In the genomic region with DNA sequence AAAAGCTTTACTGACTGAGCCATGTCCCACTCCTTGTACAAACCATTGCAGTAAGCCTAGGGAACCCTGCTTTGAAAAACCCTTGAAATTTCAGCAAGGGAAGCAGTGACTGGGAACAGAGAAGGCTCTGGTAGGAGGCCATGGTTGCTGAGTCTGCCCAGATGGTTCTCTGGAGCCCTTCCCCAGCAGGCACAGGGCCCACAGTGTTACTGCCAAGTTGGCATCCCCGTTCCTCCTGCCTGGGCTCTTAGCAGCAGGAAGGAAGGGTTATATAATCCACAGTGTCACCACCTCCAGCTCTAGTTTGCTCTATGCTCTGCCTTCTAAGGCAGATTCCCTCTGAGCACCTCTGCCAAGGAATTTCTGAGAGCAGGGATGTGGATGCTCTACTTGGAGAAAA, we compare ENCODE assay signal across 8 mouse cellular contexts.
DNase-seq lines count a peak whose midpoint lies in the region; ATAC-seq and TF ChIP-seq lines count a peak whose summit lies in the region.

No protein-coding gene starts in this region.

- no peak for DNase-seq in forebrain, embryonic 10.5 days (ENCODE audit: extremely low spot score, low spot score)
- DNase-seq in brain, embryonic 14.5 days (ENCODE audit: low read depth), result peak; percentile 80
- DNase-seq in gastrocnemius, postnatal 10 days, result peak; percentile 73
- peak; percentile 75 to 83 for DNase-seq in left cerebral cortex, adult 2 months (ENCODE audit: extremely low spot score in 1 of 2, low spot score in 2 of 2)
- DNase-seq in spleen, postnatal 36 days (ENCODE audit: low spot score in 2 of 2), result no peak
- DNase-seq in MN1 (ENCODE audit: low spot score), result no peak

- no peak overlapping the region for H3K4me2 ChIP-seq in forebrain, embryonic 16.5 days (ENCODE audit: low read length)

- H3K9ac ChIP-seq in forebrain, embryonic 16.5 days (replicated peaks; ENCODE audit: low read depth, low read length), result no peak overlapping the region

- no peak for TF ChIP-seq CTCF in brain, embryonic 14.5 days (IDR thresholded peaks at IDR 0.05; ENCODE audit: borderline replicate concordance, extremely low read depth, insufficient read depth, insufficient read length)
- no peak for TF ChIP-seq CTCF in left cerebral cortex, adult 2 months (IDR thresholded peaks at IDR 0.05)

- 38% methylated on average over 1 of the region's 1 CpGs for WGBS in forebrain, embryonic 16.5 days
- WGBS in forebrain, embryonic 10.5 days, result 86% methylated on average over 1 of the region's 1 CpGs

- intact Hi-C loops in left cerebral cortex, adult 2 months (cut with DNase I), result loop anchor here (5.0 kb wide), 1 partner anchor 350 kb away; a partner anchor contains a TSS

- H3K4me3 ChIP-seq in forebrain, embryonic 16.5 days (replicated peaks; ENCODE audit: low read length), result no peak overlapping the region
- H3K4me3 ChIP-seq in forebrain, embryonic 10.5 days, result no peak overlapping the region
- no peak overlapping the region for H3K4me3 ChIP-seq in left cerebral cortex, adult 2 months

- no peak overlapping the region for H3K27ac ChIP-seq in forebrain, embryonic 16.5 days (ENCODE audit: low read length)
- H3K27ac ChIP-seq in forebrain, embryonic 10.5 days, result no peak overlapping the region
- H3K27ac ChIP-seq in left cerebral cortex, adult 2 months, result peak overlapping the region; percentile 65; the same call in 1 of the 2 replicates

- ATAC-seq in forebrain, embryonic 16.5 days, result peak; percentile 79
- ATAC-seq in erythroid progenitor cell, adult 5-6 weeks (replicated peaks; ENCODE audit: low FRiP score, poor library complexity, severe bottlenecking), result no peak

- H3K36me3 ChIP-seq in forebrain, embryonic 16.5 days (ENCODE audit: control insufficient read depth, insufficient read depth), result no peaks in the 10 kb centered on the region
- no peaks in the 10 kb centered on the region for H3K36me3 ChIP-seq in forebrain, embryonic 10.5 days (replicated peaks)

- peaks cover 4% of the 10 kb centered on the region; the same call in 1 of the 2 replicates for H3K4me1 ChIP-seq in forebrain, embryonic 16.5 days (replicated peaks; ENCODE audit: control insufficient read depth, insufficient read depth, low read length)
- H3K4me1 ChIP-seq in forebrain, embryonic 10.5 days, result peaks cover 18% of the 10 kb centered on the region

- H3K9me3 ChIP-seq in forebrain, embryonic 16.5 days (ENCODE audit: control insufficient read depth, low read length), result no peaks in the 10 kb centered on the region
- no peaks in the 10 kb centered on the region for H3K9me3 ChIP-seq in forebrain, embryonic 10.5 days

- no peaks in the 10 kb centered on the region for H3K27me3 ChIP-seq in forebrain, embryonic 16.5 days (replicated peaks; ENCODE audit: control insufficient read depth, insufficient read depth, low read length)
- H3K27me3 ChIP-seq in forebrain, embryonic 10.5 days (ENCODE audit: poor library complexity, severe bottlenecking), result no peaks in the 10 kb centered on the region

- no peak for TF ChIP-seq POLR2A in brain, embryonic 14.5 days (IDR thresholded peaks at IDR 0.05; ENCODE audit: borderline replicate concordance, extremely low read depth, insufficient read depth, insufficient read length, poor library complexity, severe bottlenecking)

Comparison
In these comparisons a context has a peak if more than half of its experiments do, and no peak if none do; other contexts are left out.
1. DNase-seq: peak in brain, embryonic 14.5 days (single experiment), gastrocnemius, postnatal 10 days (single experiment) and left cerebral cortex, adult 2 months (2 of 2); none in forebrain, embryonic 10.5 days (single experiment), spleen, postnatal 36 days (0 of 2) and MN1 (single experiment).